Mouse (Mus musculus) cortical plate, adult 2 months (tissue): ENCODE measurements around the gene Gdf7. TPM values are rescaled to one million over a fixed set of nuclear protein-coding genes. Genes with fewer than 3 reads are reported as not detected.

Experiments
- H3K27ac ChIP-seq: fragments of 200-500 bp; 2 replicates; pipeline ENCODE4 v1.5.1; 2012; ENCODE audit warnings: low read length, control low read depth, inconsistent platforms; ENCODE audit not compliant: insufficient read depth
- H3K4me1 ChIP-seq: fragments of 200-500 bp; 2 replicates; pipeline ENCODE4 v1.6.1; 2011; ENCODE audit warnings: low read length; ENCODE audit not compliant: control insufficient read depth, insufficient read depth
- H3K4me3 ChIP-seq: fragments of 200-500 bp; 2 replicates; pipeline ENCODE4 v1.5.1; 2011; ENCODE audit warnings: mild to moderate bottlenecking, low read length, control low read depth; ENCODE audit not compliant: insufficient read depth
- CTCF ChIP-seq: fragments of 200-500 bp; IDR thresholded peaks from 2 replicates; pipeline ENCODE4 v1.5.1; 2011; ENCODE audit warnings: mild to moderate bottlenecking, control low read depth, low read length; ENCODE audit not compliant: insufficient read depth; ENCODE audit errors: extremely low read depth
- POLR2A ChIP-seq: fragments of 200-500 bp; IDR thresholded peaks from 2 replicates; pipeline ENCODE4 v1.6.1; 2011; ENCODE audit warnings: mild to moderate bottlenecking, low read length, control low read depth; ENCODE audit not compliant: insufficient read depth; ENCODE audit errors: extremely low read depth
- polyA plus RNA-seq: library from polyadenylated mRNA; depleted of rRNA; stranded (reverse); fragments of >200 nt; gene quantifications from 2 replicates; pipeline ENCODE4 v1.2.3, GENCODE M21; 2012

The Gdf7 gene
- polyA plus RNA-seq, 1 experiment, result 0.06 TPM

GRCm38 (mm10) chr12:8313270-8313771, 11.6 kb upstream of the Gdf7 start, which contains the start of gene Hs1bp3:
Gene Hs1bp3 (plus strand): TSS chr12:8313432.
- H3K4me1 ChIP-seq, result peaks cover 6% of the 10 kb centered on the region
- H3K4me3 ChIP-seq, result peak within 1 kb of the TSS; percentile 95
- TF ChIP-seq POLR2A (peak; percentile 60; the same call in 1 of the 2 replicates), CTCF (peak; percentile 74)
- peak within 1 kb of the TSS; percentile 79 for H3K27ac ChIP-seq

GRCm38 (mm10) chr12:8312266-8312665, 10.5 kb upstream of the Gdf7 start:
- H3K4me1 ChIP-seq, result peaks cover 6% of the 10 kb centered on the region
- H3K27ac ChIP-seq, result no peak overlapping the region
- H3K4me3 ChIP-seq, result no peak overlapping the region
- TF ChIP-seq POLR2A (no peak), CTCF (no peak)

- peaks cover 6% of the 10 kb centered on the region for H3K4me1 ChIP-seq
- TF ChIP-seq CTCF (no peak), POLR2A (no peak)
- no peak overlapping the region for H3K27ac ChIP-seq
- no peak overlapping the region for H3K4me3 ChIP-seq
Measured at GRCm38 (mm10) chr12:8310992-8311391, 9.2 kb upstream of the Gdf7 start.

- Histone ChIP-seq H3K4me1 (no peaks in the 10 kb centered on the region), H3K4me3 (no peak overlapping the region), H3K27ac (no peak overlapping the region)
- TF ChIP-seq CTCF (no peak), POLR2A (no peak)
Measured at GRCm38 (mm10) chr12:8306910-8307309, 5.2 kb upstream of the Gdf7 start.

GRCm38 (mm10) chr12:8306432-8306831, 4.7 kb upstream of the Gdf7 start:
- Histone ChIP-seq H3K27ac (no peak overlapping the region), H3K4me3 (no peak overlapping the region), H3K4me1 (no peaks in the 10 kb centered on the region)
- TF ChIP-seq POLR2A (no peak), CTCF (peak; percentile 89)

GRCm38 (mm10) chr12:8305258-8305657, 3.5 kb upstream of the Gdf7 start:
- Histone ChIP-seq H3K27ac (no peak overlapping the region), H3K4me3 (no peak overlapping the region), H3K4me1 (no peaks in the 10 kb centered on the region)
- TF ChIP-seq POLR2A, result no peak
- TF ChIP-seq CTCF, result no peak

- no peak for TF ChIP-seq CTCF
- TF ChIP-seq POLR2A, result no peak
- Histone ChIP-seq H3K27ac (no peak overlapping the region), H3K4me3 (peak overlapping the region; percentile 18; the same call in 1 of the 2 replicates), H3K4me1 (no peaks in the 10 kb centered on the region)
Measured at GRCm38 (mm10) chr12:8301011-8301814, 541 bp downstream of the Gdf7 start.

GRCm38 (mm10) chr12:8300521-8300920, 1.2 kb downstream of the Gdf7 start:
- no peak overlapping the region for H3K27ac ChIP-seq
- TF ChIP-seq POLR2A (no peak), CTCF (no peak)
- H3K4me3 ChIP-seq, result no peak overlapping the region
- no peaks in the 10 kb centered on the region for H3K4me1 ChIP-seq

- Histone ChIP-seq H3K4me1 (no peaks in the 10 kb centered on the region), H3K27ac (no peak overlapping the region), H3K4me3 (no peak overlapping the region)
- no peak for TF ChIP-seq CTCF
- no peak for TF ChIP-seq POLR2A
Measured at GRCm38 (mm10) chr12:8300111-8300480, 1.7 kb downstream of the Gdf7 start.

- no peak overlapping the region for H3K4me3 ChIP-seq
- H3K27ac ChIP-seq, result no peak overlapping the region
- TF ChIP-seq CTCF, result no peak
- no peak for TF ChIP-seq POLR2A
- no peaks in the 10 kb centered on the region for H3K4me1 ChIP-seq
Measured at GRCm38 (mm10) chr12:8299143-8300110, 2.3 kb downstream of the Gdf7 start.
